Mouse (Mus musculus): ENCODE measurements around the gene Igf1r.

DNA sequence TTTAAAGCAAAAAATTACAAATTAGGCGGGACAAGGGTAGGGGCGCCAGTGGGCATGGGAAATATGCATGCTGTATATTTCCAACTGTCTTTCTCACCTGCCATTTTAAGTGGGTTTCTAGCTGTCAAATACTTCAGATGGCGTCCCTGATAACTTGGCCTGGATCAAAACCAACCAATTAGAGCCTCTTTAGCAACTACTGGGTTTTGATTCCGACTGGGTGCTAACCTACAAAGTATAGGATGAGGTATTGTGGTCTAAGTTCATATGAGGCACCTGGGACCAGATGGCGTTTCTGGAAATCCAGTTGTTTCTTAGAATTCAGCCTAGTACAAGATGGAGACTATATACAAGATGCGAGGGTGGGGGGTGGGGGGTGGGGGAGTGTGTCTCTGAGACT lies 319.2 kb downstream of the Igf1r start:
- TF ChIP-seq POLR2A (IDR thresholded peaks at IDR 0.05; ENCODE audit: insufficient read depth, low read depth, low read length) (no peak), CTCF (IDR thresholded peaks at IDR 0.05) (no peak)
